16 mouse cellular contexts compared by ENCODE assay signal in genomic region chr15:85743946-85744345, GRCm38 (mm10). TPM values are rescaled to one million over a fixed set of nuclear protein-coding genes. Genes with fewer than 3 reads are reported as not detected.
"Had no signal": no experiment of that assay in that cellular context is flagged by ENCODE, and none has a peak within 500 bp of the region (broad histone marks: within the 10 kb centered on the region; RNA-seq: fewer than 3 reads in every experiment).

No protein-coding gene starts in this region.

- H3K4me3 ChIP-seq: limb, embryonic 15.5 days; liver, embryonic 15.5 days; midbrain, embryonic 10.5 days; midbrain, embryonic 15.5 days; neural tube, embryonic 13.5 days had no signal

- ATAC-seq: hindbrain, embryonic 16.5 days; inflammation-experienced regulatory T-cells, adult 6 months; midbrain, embryonic 15.5 days had no signal

- H3K4me1 ChIP-seq: limb, embryonic 15.5 days; midbrain, embryonic 10.5 days; midbrain, embryonic 15.5 days; neural tube, embryonic 13.5 days had no signal

- H3K9me3 ChIP-seq: limb, embryonic 15.5 days; liver, embryonic 15.5 days; midbrain, embryonic 10.5 days; midbrain, embryonic 15.5 days; neural tube, embryonic 13.5 days had no signal

- H3K36me3 ChIP-seq: limb, embryonic 15.5 days; liver, embryonic 15.5 days; midbrain, embryonic 10.5 days; midbrain, embryonic 15.5 days; neural tube, embryonic 13.5 days had no signal

- H3K9ac ChIP-seq: limb, embryonic 15.5 days; liver, embryonic 15.5 days; lung, embryonic 14.5 days; midbrain, embryonic 15.5 days; neural tube, embryonic 13.5 days had no signal

- H3K4me2 ChIP-seq: limb, embryonic 15.5 days; liver, embryonic 15.5 days; lung, embryonic 14.5 days; midbrain, embryonic 15.5 days; neural tube, embryonic 13.5 days had no signal

- H3K27me3 ChIP-seq: liver, embryonic 15.5 days; midbrain, embryonic 15.5 days had no signal

- DNase-seq: kidney, adult 8-10 months; kidney, postnatal 14 days; lung, embryonic 14.5 days; lung, postnatal 10 days; lung, postnatal 4 days; right cerebral cortex, adult 18-20 months; right cerebral cortex, postnatal 25 days; thymus, postnatal 4 days had no signal

- H3K27ac ChIP-seq: limb, embryonic 15.5 days; liver, embryonic 15.5 days; midbrain, embryonic 10.5 days; midbrain, embryonic 15.5 days; neural tube, embryonic 13.5 days had no signal

RNA-seq across cellular contexts. Expression of gene Ppara, which starts 9.2 kb away (rescaled TPM):
- total RNA-seq: megakaryocyte, adult 5-6 weeks had no signal
- polyA plus RNA-seq: inflammation-experienced regulatory T-cells, adult 6 months had no signal
